Mouse (Mus musculus) layer of hippocampus, adult 11-12 months (tissue): ENCODE data around the gene Fam129a.
A peak's percentile ranks its signal among the peaks of the same experiment; 100 is the strongest.
"Not testable (repeated sequence)": the region's sequence is repeated elsewhere in the genome, so short reads cannot be mapped to it uniquely, and the experiment has no call there.

Experiments used
- DNase-seq: peaks from one replicate; pipeline ENCODE4 v3.0.0; 2022; ENCODE audit warnings: low spot score

Gene Fam129a

DNA sequence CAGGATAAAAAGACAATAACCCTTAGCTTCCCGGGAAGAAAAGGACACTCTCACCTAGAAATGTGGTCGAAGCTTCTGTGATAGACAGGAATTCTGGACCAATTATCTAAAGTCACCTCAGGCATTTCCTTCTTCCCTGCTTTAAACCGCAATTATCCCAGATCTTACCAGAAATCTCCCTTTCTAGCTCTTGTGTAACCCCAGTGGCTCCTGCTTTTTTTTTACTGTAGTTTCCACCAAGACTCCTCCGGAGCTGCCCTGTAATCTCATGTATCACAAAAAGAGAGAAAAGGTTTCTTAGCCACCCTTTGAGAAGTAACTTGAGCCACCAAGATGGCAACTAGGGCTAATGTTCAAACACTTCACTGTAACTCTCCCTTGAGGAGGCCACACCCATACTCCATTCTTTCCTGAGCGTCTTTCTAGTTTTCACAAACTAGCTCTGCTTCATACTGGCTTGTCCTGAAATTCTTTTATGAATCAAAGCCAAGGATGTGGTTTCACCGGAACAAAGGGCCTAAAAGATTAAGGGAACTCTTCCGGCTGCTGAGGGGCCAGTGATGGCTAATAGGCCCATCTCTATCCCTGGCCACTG is 93.9 kb downstream of the Fam129a start:
- DNase-seq = no peak

DNA sequence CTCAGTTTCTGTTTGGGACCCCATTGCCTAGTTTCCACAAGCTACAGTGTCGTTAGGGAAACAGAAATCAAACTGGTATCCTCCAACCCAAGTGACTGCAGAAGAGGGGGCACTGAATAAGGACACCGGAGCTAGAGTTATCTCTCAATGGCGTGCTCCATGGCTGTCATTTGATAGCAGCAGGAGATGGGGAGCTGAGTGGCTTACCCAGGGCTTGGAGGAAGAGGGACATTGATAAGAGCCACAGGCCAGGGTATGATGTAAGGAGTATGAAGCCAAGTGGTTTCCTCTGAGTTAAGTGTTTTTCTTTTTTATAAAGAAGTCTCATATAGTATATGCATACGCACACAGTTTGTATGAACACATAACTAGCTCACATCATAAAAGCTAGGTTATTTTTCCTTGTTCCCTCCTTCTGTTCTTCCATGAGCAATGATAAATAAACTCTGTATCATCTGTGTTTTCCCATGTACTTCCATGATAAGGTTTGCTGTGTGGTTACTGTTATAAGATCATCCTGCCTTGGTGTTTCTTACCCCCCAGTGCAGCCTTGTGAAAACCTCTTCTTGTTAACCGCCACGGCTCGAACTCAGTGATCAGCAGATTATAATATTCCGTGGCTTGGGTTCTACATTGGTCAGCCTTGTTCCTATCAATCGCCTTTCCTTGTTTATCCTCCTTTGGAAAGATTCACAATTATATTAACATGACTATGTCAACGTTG is 96.5 kb downstream of the Fam129a start:
- no peak for DNase-seq

DNA sequence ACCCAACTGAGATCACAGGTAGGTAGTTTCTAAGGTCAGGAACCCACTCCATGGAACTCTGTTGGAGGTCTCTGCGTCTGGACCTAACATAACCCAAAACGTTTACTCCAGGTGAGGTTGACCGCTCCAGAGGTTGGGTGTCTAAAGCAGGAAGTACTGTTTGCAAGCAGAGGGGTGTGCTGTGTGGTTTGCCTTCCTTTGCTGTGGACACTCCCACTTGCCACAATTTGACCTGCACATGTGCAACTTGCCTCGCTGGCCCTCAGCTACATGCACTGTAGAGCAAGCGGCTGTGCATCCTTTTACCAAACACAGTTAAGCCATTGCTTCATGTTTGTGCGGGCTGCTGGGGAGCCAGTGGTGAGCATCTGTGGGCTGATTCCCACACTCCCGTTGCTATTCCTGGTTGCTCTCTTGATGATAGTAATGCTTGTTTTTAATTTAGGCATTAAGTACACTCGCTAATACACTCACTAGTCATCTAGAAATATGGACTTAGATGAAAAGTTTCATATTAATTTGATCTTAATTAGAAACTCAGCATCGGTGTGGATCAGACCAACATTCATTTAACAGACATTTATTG is 99.1 kb downstream of the Fam129a start:
- DNase-seq = no peak

DNA sequence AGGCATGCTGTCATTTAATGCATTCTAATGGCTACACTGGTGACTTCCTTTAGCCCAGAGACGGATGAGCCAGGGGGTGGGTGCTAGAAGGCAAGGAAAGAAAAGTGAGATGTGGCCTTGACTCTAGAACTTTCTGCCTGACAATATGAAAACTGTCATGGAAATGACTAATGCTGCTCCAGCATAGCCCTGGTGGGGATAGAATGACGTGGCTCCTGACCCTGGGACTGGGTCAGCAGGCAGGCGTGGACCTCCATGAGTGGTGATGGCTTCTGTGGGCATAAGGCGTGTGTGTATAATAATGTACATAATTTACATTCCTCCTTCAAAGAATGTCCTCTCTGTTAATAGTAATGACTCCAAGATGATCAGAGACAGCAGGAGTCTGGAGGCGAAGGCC is 104.7 kb downstream of the Fam129a start:
- DNase-seq = no peak

DNA sequence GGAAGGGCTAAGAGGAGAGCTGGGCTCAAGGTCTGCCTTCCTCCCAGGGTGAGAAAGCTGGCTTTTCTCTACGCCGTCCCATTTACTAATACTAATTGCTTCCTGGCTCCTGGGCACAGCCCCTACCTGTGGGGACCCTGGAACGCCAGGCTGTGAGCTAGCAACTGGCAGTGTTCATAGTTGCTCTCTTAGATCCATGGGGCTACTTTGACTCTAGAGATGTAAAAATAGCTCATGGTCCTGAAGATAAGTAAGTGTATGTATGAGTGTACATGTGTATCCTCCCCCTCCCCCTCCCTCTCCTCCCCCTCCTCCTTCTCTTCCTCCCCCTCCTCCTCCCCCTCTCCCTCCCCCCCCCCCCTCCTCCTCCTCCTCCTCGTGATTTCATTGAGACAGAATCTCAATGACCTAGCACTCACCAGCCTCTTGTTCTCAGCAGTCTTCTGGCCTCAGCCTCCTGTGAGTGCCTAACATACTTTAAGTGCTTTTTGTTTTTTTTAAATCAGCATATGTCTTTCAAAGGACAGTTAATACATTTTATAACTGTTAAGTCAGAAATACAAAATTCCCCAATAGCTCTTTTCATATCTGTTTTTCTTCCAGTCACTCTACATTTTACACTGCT is 106.3 kb downstream of the Fam129a start:
- DNase-seq = no peak

GRCm38 (mm10) chr1:151677975-151678374 is 107.0 kb downstream of the Fam129a start:
- no peak for DNase-seq

GRCm38 (mm10) chr1:151679153-151679552 is 108.2 kb downstream of the Fam129a start:
- DNase-seq = no peak

- no peak for DNase-seq
Measured at GRCm38 (mm10) chr1:151679883-151680613, 109.1 kb downstream of the Fam129a start.

DNA sequence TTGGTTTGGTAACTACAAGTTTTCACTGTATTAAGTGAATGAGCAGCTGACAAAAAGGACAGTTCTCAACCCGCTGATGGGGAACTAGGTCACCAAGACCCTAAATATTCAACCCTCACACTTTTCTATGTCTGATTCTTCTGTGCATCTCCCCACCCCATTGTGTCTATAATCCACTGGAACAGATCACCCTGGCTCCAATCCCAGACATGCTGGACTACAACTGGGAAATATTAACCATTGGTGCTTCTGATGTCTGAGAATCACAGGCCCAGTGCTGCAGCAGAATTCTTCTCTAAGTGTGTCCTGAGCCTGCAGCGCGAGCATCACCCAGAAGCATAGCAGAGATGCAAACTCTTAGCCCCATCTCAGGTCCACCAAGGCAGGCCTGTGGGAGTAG is 110.0 kb downstream of the Fam129a start:
- no peak for DNase-seq

GRCm38 (mm10) chr1:151682896-151683295 is 111.9 kb downstream of the Fam129a start:
- DNase-seq = no peak

DNA sequence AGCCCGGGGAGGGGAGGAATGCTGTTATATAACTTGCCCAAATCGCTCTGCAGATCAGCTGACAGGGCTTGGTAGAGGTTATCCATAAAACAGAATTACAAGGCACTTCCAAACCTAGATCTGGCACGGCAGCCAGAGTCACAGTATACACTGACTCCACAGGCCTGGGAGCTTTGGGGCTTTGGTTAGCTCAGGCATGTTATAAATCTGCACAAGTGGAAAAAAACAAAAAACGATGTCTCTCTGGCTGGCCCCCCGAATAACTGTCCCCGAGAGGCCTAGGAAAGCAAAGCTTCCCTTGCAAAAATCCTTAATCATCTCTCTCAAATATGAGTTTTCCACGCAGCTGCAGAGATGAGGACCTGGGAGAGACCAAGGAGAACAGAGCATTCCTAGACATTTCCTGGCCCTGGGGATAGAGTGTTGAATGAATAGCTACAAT is 113.5 kb downstream of the Fam129a start:
- DNase-seq = no peak

DNA sequence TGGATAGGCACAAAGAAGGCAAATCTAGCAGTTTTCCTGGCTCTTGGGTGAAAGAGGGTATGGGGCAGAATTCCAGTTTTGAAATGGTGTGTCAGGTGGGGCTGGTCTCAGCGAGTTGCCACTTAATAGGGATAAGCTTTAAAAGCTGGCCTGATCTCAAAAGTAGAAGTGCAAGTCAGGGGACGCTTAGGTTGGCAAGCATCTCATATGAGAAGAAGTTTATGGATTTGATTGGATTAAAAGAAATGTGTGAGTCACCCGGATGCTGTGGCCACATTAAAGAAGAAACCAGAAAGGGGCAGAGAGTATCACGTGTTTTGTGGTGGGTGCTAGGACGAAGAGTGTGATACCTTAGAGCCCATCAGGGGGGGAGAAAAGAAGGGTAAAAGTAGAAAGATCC is 114.0 kb downstream of the Fam129a start:
- no peak for DNase-seq

DNA sequence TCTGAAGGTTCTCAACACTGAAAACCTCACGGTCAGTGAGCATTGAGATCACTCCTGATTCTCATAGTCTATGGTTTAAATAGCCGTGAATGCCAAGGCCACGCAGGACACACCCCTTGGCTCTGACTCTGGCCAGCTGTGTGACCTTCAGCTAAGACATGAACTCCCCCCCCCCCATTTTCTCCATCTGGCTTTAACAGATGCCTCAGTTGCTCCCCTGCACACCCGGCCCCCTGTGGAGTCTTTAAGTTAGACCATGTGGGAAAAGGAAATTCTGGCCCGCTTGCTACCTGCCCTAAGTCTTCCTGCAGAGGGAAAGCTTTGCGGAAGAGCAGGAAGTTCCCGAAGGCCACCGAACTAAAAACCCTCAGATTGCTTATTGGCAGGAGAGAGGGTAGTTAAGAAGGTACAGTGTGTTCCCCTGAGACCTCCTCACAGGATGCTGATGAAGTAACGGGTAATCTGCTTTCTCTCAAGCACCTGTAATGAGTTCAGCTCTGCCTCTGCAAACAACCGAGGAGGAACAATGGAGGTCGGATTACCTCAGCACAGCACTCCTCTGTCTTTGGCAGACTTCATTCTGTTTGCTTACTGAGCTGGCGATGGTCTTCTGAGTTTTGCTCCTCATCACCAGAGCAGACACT is 114.8 kb downstream of the Fam129a start:
- no peak for DNase-seq

- peak; percentile 28 for DNase-seq
Measured at GRCm38 (mm10) chr1:151686696-151687095, 115.7 kb downstream of the Fam129a start.

- no peak for DNase-seq
Measured at GRCm38 (mm10) chr1:151689032-151689431, 118.0 kb downstream of the Fam129a start.

DNA sequence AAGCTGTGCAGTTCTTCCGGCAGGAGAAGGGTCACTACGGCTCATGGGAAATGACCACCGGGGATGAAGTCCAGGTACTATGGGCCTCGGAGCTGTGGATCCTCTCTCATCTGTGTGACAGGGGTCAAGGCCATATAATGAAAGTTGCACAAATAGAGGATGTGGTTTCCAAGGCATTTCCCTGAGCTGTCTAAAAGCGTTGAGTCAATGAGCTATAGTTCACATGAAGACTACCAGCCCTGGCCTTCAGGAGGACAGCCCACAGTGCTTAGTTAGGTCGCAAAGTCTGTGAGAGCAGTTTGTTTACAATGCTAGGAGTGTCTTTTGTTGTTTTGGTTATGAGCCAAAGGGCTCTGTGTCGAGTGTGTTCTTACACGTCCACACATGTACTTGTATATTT is 118.6 kb downstream of the Fam129a start:
- no peak for DNase-seq

DNA sequence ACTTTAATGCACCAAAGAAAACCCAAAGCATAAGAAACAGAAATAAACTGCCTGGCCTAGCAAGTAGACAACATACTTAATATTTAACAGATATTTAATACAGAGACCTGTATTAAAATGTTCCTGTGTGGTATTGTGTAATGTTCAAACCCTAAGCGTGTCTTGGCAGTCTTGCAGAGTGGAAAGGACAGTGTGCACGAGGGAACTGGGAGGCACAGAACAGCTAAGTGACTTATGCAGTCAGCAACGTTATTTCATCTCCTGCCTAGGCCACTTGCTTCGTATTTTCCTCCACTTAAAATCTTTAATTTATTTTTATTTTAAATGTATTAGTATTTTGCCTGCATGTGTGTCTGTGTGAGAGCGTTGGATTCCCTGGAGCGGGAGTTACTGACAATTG is 119.1 kb downstream of the Fam129a start:
- no peak for DNase-seq

DNA sequence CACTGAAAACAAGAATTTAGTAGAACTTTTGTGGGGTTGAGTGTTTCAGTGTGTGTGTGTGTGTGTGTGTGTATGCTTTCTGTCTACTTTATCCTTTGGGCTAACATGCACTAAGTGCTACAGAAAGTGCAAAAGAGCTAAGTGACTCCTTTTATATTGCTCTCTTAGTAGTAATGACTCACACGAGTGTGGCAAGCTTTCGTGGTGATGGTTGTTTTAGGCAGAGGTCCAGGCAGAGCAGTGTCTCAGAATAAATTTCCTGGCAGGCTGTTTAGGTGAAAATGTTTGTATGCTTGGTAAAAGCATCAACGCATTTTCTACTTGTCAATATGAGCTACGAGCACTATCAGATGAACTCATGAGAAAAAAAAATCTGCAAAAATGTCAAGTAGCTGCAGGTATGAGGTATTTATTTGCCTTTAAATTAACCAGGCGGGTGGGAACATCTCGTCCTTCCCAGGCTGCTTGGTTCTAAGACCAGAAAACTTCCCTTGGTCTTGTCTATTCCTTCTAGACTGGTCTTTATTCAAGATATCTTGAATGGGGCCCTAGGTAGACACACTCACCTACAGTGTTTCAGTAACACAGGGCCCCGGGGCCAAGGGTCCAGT is 119.7 kb downstream of the Fam129a start:
- DNase-seq = no peak

GRCm38 (mm10) chr1:151692867-151693266 is 121.9 kb downstream of the Fam129a start:
- not testable (repeated sequence) for DNase-seq

DNA sequence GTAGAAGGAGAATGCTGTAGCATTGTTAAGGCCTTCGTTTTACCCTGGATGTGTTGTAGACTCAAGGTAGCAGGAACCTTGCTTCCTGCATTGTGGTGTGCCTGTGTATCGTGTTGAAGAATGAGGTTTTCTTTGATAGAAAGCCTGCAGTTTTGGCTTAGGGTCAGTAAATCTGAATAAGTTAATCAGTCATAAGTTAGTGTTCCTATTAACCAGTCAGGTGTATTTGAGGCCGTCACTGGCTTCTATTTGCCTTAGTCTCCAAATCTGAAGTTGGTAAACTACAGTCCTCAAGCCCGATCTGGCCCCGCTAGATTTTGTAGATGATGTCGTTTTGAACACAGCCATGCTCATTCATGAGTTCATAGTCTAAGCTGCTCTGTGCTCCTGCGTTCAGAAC is 125.8 kb downstream of the Fam129a start:
- DNase-seq = no peak

DNA sequence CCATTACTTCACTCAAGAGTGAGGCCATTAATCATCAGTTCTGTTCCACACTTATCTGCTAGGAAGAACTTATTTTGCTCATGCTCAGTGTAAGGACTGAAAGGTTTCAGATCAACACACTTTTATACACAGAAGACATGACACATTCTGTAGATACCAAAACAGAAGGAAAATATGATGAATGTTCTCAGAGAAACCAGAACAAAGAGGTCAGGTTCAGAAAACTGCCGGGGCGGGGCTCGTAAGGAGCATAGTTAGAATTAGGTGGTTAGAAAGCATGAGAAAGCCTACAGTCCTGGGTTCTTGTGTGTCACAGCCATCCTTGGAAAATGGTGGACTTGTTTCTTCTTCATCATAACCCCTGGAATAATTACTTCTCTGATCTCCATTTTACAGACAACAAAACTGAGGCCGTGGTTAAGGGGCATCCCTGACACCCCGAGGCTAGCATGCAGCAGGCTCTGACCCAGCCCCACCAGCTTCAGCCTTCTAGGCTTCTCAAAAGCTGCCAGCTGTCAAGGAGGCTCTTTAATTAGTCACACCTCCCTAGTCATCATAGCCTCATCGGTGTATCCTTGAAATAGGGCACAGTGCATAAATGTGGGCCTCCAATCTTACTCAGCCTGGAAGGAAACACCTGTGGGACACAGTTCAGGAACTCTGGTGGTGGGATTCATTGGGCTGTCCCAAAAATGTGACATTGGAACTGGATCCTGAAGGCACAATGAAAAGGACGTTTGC is 127.1 kb downstream of the Fam129a start:
- DNase-seq = no peak
